Mouse (Mus musculus): Measurements from ENCODE around the gene Cbfa2t3. TPM values are rescaled to one million over a fixed set of nuclear protein-coding genes. Genes with fewer than 3 reads are reported as not detected.

Cbfa2t3 gene
- polyA plus RNA-seq, 1 experiment from 2014 or later: 20.2 TPM

- ATAC-seq: no peak
- no peaks in the 10 kb centered on the region for H3K27me3 ChIP-seq
- WGBS: 90% methylated on average over 5 of the region's 5 CpGs
- H3K4me3 ChIP-seq (replicated peaks): no peak overlapping the region
- H3K36me3 ChIP-seq: no peaks in the 10 kb centered on the region
- H3K9me3 ChIP-seq: no peaks in the 10 kb centered on the region
- no peak overlapping the region for H3K9ac ChIP-seq (replicated peaks)
- H3K4me2 ChIP-seq (replicated peaks): no peak overlapping the region
- H3K27ac ChIP-seq: no peak overlapping the region
- H3K4me1 ChIP-seq (replicated peaks): peaks cover 27% of the 10 kb centered on the region
These were observed 14.2 kb upstream of the Cbfa2t3 start for GRCm38 (mm10) chr8:122713157-122713518.

GRCm38 (mm10) chr8:122712411-122713156, 13.7 kb upstream of the Cbfa2t3 start:
- 0 out of 2 replicates have a peak, but pooled peaks cover 3% of the 10 kb centered on the region for H3K27me3 ChIP-seq
- H3K9ac ChIP-seq (replicated peaks): no peak overlapping the region
- H3K4me2 ChIP-seq (replicated peaks): no peak overlapping the region
- no peak overlapping the region for H3K27ac ChIP-seq
- peaks cover 27% of the 10 kb centered on the region for H3K4me1 ChIP-seq (replicated peaks)
- H3K9me3 ChIP-seq: no peaks in the 10 kb centered on the region
- H3K4me3 ChIP-seq (replicated peaks): no peak overlapping the region
- no peaks in the 10 kb centered on the region for H3K36me3 ChIP-seq
- WGBS: 76% methylated on average over 12 of the region's 12 CpGs
- no peak for ATAC-seq

GRCm38 (mm10) chr8:122711891-122712365, 13.0 kb upstream of the Cbfa2t3 start:
- no peak overlapping the region; the same call in 1 of the 2 replicates for H3K9ac ChIP-seq (replicated peaks)
- H3K4me3 ChIP-seq (replicated peaks): no peak overlapping the region
- H3K4me1 ChIP-seq (replicated peaks): peaks cover 27% of the 10 kb centered on the region
- H3K9me3 ChIP-seq: no peaks in the 10 kb centered on the region
- no peak for ATAC-seq
- 77% methylated on average over 11 of the region's 11 CpGs for WGBS
- no peak overlapping the region for H3K27ac ChIP-seq
- 0 out of 2 replicates have a peak, but pooled peaks cover 3% of the 10 kb centered on the region for H3K27me3 ChIP-seq
- no peak overlapping the region for H3K4me2 ChIP-seq (replicated peaks)
- H3K36me3 ChIP-seq: no peaks in the 10 kb centered on the region

DNA sequence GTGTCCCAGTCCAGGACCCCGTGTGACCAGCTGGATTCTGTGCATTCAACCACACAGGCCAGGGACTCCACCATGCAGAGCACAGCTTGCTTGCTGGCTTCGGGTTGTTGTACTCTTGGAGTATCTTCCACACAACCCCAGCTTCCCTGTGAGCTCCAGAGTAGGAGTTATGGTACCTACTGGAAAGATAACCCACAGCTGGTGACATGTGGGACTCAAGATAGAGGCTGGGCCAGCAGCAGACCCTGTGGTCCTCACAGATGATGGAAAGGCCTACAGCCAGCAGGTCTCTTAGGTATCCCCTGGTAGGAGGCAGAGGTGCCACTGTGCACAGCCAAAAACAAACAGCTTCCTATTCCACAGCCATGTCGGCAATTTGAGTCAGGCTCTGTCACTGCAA, 12.6 kb upstream of the Cbfa2t3 start:
- WGBS: 83% methylated on average over 3 of the region's 3 CpGs
- no peak overlapping the region for H3K4me2 ChIP-seq (replicated peaks)
- no peak overlapping the region for H3K27ac ChIP-seq
- H3K36me3 ChIP-seq: no peaks in the 10 kb centered on the region
- H3K27me3 ChIP-seq: 0 out of 2 replicates have a peak, but pooled peaks cover 3% of the 10 kb centered on the region
- ATAC-seq: no peak
- H3K9me3 ChIP-seq: no peaks in the 10 kb centered on the region
- peaks cover 23% of the 10 kb centered on the region for H3K4me1 ChIP-seq (replicated peaks)
- no peak overlapping the region; the same call in 1 of the 2 replicates for H3K9ac ChIP-seq (replicated peaks)
- H3K4me3 ChIP-seq (replicated peaks): no peak overlapping the region

DNA sequence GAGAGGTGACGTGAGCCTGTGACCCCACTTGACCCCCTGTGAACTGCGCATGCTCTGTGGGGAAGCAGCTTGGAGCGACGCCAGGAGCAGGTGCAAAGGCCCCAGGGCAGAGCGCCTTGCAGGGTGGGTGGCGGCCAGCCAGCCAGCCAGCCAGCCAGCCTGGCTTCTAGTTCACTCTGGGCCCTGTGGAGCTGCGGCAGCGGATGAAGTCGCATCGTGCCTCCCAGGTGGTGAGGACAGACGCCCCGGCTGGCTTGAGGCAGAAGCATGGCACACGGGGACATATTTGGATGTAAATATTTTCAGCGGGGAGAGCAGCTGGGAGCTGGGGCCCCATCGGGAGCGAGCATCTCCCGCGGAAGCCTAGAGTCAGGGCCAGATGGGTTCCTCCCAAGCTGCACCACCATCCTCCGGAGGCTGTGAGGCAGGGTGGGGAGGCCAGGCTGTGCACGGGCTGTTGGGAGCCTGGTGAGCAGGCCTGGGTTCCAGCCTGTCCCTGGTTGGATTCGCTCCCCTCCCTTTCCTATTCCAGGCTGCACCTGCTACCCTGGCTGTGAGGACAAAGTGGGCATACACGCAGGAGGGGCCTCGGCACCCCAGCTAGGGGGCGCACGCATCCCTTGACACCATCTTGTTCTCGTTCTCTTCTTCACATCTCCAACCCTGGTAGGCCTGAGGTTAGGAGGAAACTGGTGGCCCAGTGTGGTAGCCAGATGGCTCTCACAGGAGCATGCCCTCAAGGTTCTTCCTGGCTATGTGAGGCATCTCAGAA, 10.6 kb upstream of the Cbfa2t3 start:
- peaks cover 32% of the 10 kb centered on the region for H3K4me1 ChIP-seq (replicated peaks)
- H3K27ac ChIP-seq: peak overlapping the region; percentile 48; the same call in 1 of the 2 replicates
- H3K4me3 ChIP-seq (replicated peaks): no peak overlapping the region
- H3K36me3 ChIP-seq: no peaks in the 10 kb centered on the region
- 34% methylated on average over 26 of the region's 26 CpGs for WGBS
- no peak overlapping the region for H3K4me2 ChIP-seq (replicated peaks)
- ATAC-seq: peak; percentile 57
- no peaks in the 10 kb centered on the region for H3K9me3 ChIP-seq
- 0 out of 2 replicates have a peak, but pooled peaks cover 3% of the 10 kb centered on the region for H3K27me3 ChIP-seq
- H3K9ac ChIP-seq (replicated peaks): no peak overlapping the region

DNA sequence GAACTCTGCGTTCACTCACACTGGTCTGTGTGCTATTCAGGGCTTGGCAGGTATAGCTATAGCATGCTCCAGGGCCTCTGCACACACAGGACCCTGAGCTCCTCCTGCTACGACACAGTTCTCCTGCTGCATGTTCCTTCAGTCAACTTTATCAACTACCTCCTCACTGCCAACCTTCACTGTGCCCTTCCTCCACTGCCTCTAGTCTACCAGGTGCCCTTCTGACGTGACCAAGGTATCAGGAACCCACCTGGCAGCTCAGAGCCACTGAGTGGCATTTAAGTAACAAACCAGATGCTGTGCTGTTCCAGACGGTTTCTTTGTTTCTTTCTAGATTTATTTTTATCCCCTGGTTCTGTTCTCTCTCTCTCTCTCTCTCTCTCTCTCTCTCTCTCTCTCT, 8.3 kb upstream of the Cbfa2t3 start:
- peaks cover 3% of the 10 kb centered on the region; the same call in 1 of the 2 replicates for H3K27me3 ChIP-seq
- no peak overlapping the region for H3K4me3 ChIP-seq (replicated peaks)
- WGBS: 76% methylated on average over 4 of the region's 4 CpGs
- no peaks in the 10 kb centered on the region for H3K9me3 ChIP-seq
- no peak overlapping the region for H3K27ac ChIP-seq
- ATAC-seq: no peak
- H3K9ac ChIP-seq (replicated peaks): no peak overlapping the region
- H3K36me3 ChIP-seq: no peaks in the 10 kb centered on the region
- peaks cover 25% of the 10 kb centered on the region for H3K4me1 ChIP-seq (replicated peaks)
- H3K4me2 ChIP-seq (replicated peaks): no peak overlapping the region

DNA sequence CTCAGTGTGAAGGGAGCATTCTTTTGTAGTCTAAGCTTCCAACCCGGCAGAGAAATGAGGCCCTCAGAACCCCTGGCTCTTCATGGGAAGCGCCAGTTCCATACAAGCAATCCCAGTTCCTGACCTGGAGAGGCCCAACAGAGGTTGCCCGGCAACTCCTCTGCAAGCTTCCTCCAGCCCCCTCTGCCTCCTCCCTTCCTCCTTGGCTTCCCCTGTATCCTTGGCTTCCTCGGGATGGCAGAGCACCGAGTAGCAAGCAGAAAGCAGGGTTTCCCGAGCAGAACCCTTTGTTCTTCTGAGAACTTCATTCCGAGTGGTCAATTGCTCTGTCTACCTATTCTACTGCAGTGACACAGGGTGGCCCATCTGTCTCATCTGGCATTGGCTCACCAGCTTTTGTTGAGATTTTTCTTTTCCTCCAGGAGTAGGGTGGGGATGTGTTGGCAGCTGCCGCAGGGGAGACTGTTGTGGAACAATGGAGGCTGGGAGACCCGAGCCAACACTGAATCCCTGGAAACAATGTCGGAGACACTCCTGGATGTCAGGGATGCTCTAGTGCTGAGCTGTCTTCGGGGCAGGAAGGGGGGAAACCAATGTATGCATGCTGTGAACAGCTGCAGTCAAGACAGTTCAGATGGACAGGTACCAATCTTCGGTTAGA, 7.1 kb upstream of the Cbfa2t3 start:
- no peak overlapping the region for H3K4me2 ChIP-seq (replicated peaks)
- H3K9ac ChIP-seq (replicated peaks): no peak overlapping the region
- H3K27me3 ChIP-seq: peaks cover 3% of the 10 kb centered on the region; the same call in 1 of the 2 replicates
- H3K27ac ChIP-seq: no peak overlapping the region
- peaks cover 22% of the 10 kb centered on the region for H3K4me1 ChIP-seq (replicated peaks)
- ATAC-seq: no peak
- H3K36me3 ChIP-seq: no peaks in the 10 kb centered on the region
- H3K4me3 ChIP-seq (replicated peaks): no peak overlapping the region
- 29% methylated on average over 12 of the region's 12 CpGs for WGBS
- no peaks in the 10 kb centered on the region for H3K9me3 ChIP-seq

- Histone ChIP-seq H3K27ac (no peak overlapping the region), H3K4me1 (replicated peaks) (peaks cover 17% of the 10 kb centered on the region), H3K9ac (replicated peaks) (no peak overlapping the region), H3K27me3 (peaks cover 3% of the 10 kb centered on the region; the same call in 1 of the 2 replicates), H3K4me2 (replicated peaks) (no peak overlapping the region), H3K9me3 (no peaks in the 10 kb centered on the region), H3K4me3 (replicated peaks) (no peak overlapping the region), H3K36me3 (no peaks in the 10 kb centered on the region)
- 91% methylated on average over 3 of the region's 3 CpGs for WGBS
- ATAC-seq: no peak
These were observed 5.7 kb upstream of the Cbfa2t3 start for GRCm38 (mm10) chr8:122704612-122705011.

DNA sequence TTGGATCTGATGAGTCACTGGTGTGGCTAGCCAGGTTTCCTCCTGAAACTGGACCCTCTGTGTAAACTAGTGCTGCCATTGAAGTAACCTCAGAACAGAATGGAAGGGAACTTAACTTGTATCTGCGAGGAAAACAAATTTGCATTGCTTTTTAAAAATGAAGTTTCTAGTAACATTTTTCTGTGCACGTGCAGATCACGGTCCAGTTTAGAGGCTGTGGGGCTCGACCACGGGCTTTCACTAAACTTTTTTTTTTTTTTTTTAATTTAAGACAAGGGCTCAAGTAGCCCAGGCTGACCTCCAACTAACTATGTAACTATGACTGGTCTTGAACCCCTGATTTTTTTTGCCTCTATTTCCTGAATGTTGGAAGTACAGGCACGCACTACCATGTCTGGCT, 4.0 kb upstream of the Cbfa2t3 start:
- H3K9me3 ChIP-seq: no peaks in the 10 kb centered on the region
- H3K36me3 ChIP-seq: no peaks in the 10 kb centered on the region
- no peak overlapping the region for H3K4me2 ChIP-seq (replicated peaks)
- no peak overlapping the region for H3K4me3 ChIP-seq (replicated peaks)
- no peak overlapping the region for H3K27ac ChIP-seq
- 85% methylated on average over 6 of the region's 6 CpGs for WGBS
- H3K9ac ChIP-seq (replicated peaks): no peak overlapping the region
- peaks cover 17% of the 10 kb centered on the region for H3K4me1 ChIP-seq (replicated peaks)
- ATAC-seq: no peak
- peaks cover 3% of the 10 kb centered on the region; the same call in 1 of the 2 replicates for H3K27me3 ChIP-seq

DNA sequence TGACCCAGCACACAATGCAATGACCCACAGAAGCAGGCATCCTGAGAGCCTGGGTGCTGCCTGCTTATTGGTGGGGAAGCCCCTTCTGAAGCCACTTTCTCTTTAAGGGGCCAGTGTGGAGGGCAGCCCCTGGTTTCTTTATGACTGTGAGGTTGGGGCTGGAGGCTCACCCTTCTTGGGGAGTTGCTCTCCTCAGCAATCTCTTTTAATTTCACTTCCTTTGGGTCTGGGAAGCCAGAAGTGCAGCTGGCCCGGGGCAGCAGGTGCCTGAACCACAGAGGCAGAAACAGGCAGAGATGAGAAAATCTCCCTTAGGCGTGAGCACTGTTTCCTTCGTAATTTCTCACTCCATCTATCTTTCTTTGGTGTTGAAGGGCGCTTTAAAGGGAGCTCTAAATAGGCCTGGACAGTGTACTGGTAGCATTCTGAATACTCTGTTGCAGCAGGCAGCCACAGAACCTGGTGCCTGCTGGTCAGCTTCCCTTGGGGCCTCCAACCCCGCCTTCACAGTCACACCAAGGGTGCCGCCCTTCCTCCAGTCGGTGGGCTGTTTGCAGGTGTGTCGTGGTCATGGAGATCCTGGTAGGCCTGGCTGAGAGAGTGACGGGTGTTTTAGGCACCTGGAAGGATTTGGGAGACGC, 3.5 kb upstream of the Cbfa2t3 start:
- no peak overlapping the region for H3K4me3 ChIP-seq (replicated peaks)
- no peaks in the 10 kb centered on the region; the same call in 1 of the 2 replicates for H3K27me3 ChIP-seq
- H3K4me1 ChIP-seq (replicated peaks): peaks cover 17% of the 10 kb centered on the region
- ATAC-seq: no peak
- no peak overlapping the region for H3K9ac ChIP-seq (replicated peaks)
- no peak overlapping the region for H3K4me2 ChIP-seq (replicated peaks)
- H3K27ac ChIP-seq: no peak overlapping the region
- 61% methylated on average over 10 of the region's 10 CpGs for WGBS
- H3K9me3 ChIP-seq: no peaks in the 10 kb centered on the region
- no peaks in the 10 kb centered on the region for H3K36me3 ChIP-seq

DNA sequence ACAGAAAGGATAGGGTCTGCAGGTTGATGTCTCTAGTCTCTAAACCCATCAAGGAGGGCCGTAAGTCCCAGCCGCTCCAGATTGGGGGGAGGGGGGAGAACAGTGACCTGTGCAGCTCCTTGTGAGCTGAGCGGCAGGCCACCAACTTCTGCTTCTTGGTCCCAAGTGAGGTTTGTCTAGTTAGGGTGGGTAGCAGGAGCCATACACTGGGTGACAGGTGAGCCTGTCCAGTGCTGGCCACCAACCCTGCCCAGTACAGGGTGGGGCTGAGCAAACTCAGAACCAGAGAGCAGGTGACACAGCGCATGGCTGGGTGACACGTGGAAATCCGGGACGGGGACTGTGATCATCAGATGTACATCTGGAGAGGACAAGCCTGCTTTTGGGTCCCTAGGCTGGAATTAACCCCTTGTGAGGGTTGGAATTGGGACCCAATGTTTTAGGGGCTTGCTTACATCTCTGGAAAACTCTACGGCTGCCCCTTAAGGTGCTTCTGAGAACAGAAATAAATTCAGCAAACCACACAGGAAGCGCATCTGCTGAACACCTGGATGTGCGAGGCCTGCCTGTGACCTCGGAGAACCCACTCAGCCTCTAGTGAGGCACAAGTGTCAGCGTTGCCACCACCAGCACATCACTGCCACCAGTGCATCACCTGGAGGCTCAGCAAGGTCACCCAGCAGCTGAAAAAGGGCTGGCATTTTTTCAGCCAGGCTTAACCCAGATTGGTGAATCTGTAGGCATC, 2.7 kb upstream of the Cbfa2t3 start:
- Histone ChIP-seq H3K9me3 (no peaks in the 10 kb centered on the region), H3K27ac (no peak overlapping the region), H3K36me3 (no peaks in the 10 kb centered on the region), H3K4me2 (replicated peaks) (no peak overlapping the region), H3K4me1 (replicated peaks) (peaks cover 17% of the 10 kb centered on the region), H3K4me3 (replicated peaks) (no peak overlapping the region), H3K9ac (replicated peaks) (no peak overlapping the region), H3K27me3 (no peaks in the 10 kb centered on the region; the same call in 1 of the 2 replicates)
- WGBS: 88% methylated on average over 12 of the region's 12 CpGs
- no peak for ATAC-seq
